Mouse (Mus musculus): ENCODE measurements around the gene Lmx1b. TPM values are rescaled to one million over a fixed set of nuclear protein-coding genes. Genes with fewer than 3 reads are reported as not detected.

The Lmx1b gene
- polyA plus RNA-seq (2016; fragmentation: Nextera tagmentation; extraction: Ambion mirVana) = 0.85 and 0.99 TPM in 2 replicates

- Histone ChIP-seq H3K4me3 (peak within 1 kb of the TSS; percentile 60), H3K36me3 (replicated peaks) (no peaks in the 10 kb centered on the region), H3K9me3 (no peaks in the 10 kb centered on the region), H3K27me3 (replicated peaks; ENCODE audit: low read depth, poor library complexity, severe bottlenecking) (peaks cover 100% of the 10 kb centered on the region), H3K27ac (replicated peaks) (peak within 1 kb of the TSS; percentile 63), H3K4me1 (peaks cover 67% of the 10 kb centered on the region)
- DNase-seq (ENCODE audit: low spot score) = peak; percentile 53
- WGBS = under 1% methylated on average over 53 of the region's 53 CpGs
These were observed at the start of gene Lmx1b for GRCm38 (mm10) chr2:33640171-33640721. Gene Lmx1b (minus strand): TSS chr2:33640511.

GRCm38 (mm10) chr2:33689880-33690462 lies 49.7 kb upstream of the Lmx1b start:
- 0 out of 2 replicates have a peak, but pooled peaks cover 5% of the 10 kb centered on the region for H3K9me3 ChIP-seq
- no peak overlapping the region; the same call in 1 of the 2 replicates for H3K27ac ChIP-seq (replicated peaks)
- peak; percentile 78 for DNase-seq (ENCODE audit: low spot score)
- 32% methylated on average over 9 of the region's 9 CpGs for WGBS
- H3K4me3 ChIP-seq = no peak overlapping the region
- no peaks in the 10 kb centered on the region for H3K36me3 ChIP-seq (replicated peaks)
- H3K27me3 ChIP-seq (replicated peaks; ENCODE audit: low read depth, poor library complexity, severe bottlenecking) = peaks cover 38% of the 10 kb centered on the region
- H3K4me1 ChIP-seq = peaks cover 10% of the 10 kb centered on the region

- Histone ChIP-seq H3K4me1 (peaks cover 10% of the 10 kb centered on the region), H3K36me3 (replicated peaks) (no peaks in the 10 kb centered on the region), H3K9me3 (0 out of 2 replicates have a peak, but pooled peaks cover 5% of the 10 kb centered on the region), H3K27me3 (replicated peaks; ENCODE audit: low read depth, poor library complexity, severe bottlenecking) (peaks cover 41% of the 10 kb centered on the region), H3K4me3 (no peak overlapping the region), H3K27ac (replicated peaks) (no peak overlapping the region)
- DNase-seq (ENCODE audit: low spot score) = no peak
- 53% methylated on average over 23 of the region's 23 CpGs for WGBS
These were observed 49.0 kb upstream of the Lmx1b start for GRCm38 (mm10) chr2:33689155-33689879.

- 66% methylated on average over 4 of the region's 4 CpGs for WGBS
- Histone ChIP-seq H3K27me3 (replicated peaks; ENCODE audit: low read depth, poor library complexity, severe bottlenecking) (peaks cover 48% of the 10 kb centered on the region), H3K27ac (replicated peaks) (0 out of 2 replicates have a peak overlapping the region, but pooled peaks have one; percentile 54)
These were observed 43.3 kb upstream of the Lmx1b start for GRCm38 (mm10) chr2:33683594-33683993.

GRCm38 (mm10) chr2:33683095-33683494 lies 42.8 kb upstream of the Lmx1b start:
- peak overlapping the region; percentile 49; the same call in 1 of the 2 replicates for H3K27ac ChIP-seq (replicated peaks)
- peaks cover 13% of the 10 kb centered on the region; the same call in 1 of the 2 replicates for H3K4me1 ChIP-seq
- H3K27me3 ChIP-seq (replicated peaks; ENCODE audit: low read depth, poor library complexity, severe bottlenecking) = peaks cover 44% of the 10 kb centered on the region
- H3K36me3 ChIP-seq (replicated peaks) = no peaks in the 10 kb centered on the region
- 50% methylated on average over 6 of the region's 6 CpGs for WGBS
- H3K4me3 ChIP-seq = no peak overlapping the region
- 0 out of 2 replicates have a peak, but pooled peaks cover 5% of the 10 kb centered on the region for H3K9me3 ChIP-seq
- DNase-seq (ENCODE audit: low spot score) = no peak

More at GRCm38 (mm10) chr2:33683594-33683993, 43.3 kb upstream of the Lmx1b start:
- peaks cover 13% of the 10 kb centered on the region; the same call in 1 of the 2 replicates for H3K4me1 ChIP-seq
- no peak overlapping the region for H3K4me3 ChIP-seq
- H3K9me3 ChIP-seq = 0 out of 2 replicates have a peak, but pooled peaks cover 5% of the 10 kb centered on the region
- DNase-seq (ENCODE audit: low spot score) = no peak
- H3K36me3 ChIP-seq (replicated peaks) = no peaks in the 10 kb centered on the region

GRCm38 (mm10) chr2:33682219-33682618 lies 41.9 kb upstream of the Lmx1b start:
- DNase-seq (ENCODE audit: low spot score) = peak; percentile 79
- Histone ChIP-seq H3K9me3 (0 out of 2 replicates have a peak, but pooled peaks cover 2% of the 10 kb centered on the region), H3K4me1 (peaks cover 22% of the 10 kb centered on the region), H3K27me3 (replicated peaks; ENCODE audit: low read depth, poor library complexity, severe bottlenecking) (peaks cover 40% of the 10 kb centered on the region), H3K36me3 (replicated peaks) (no peaks in the 10 kb centered on the region), H3K27ac (replicated peaks) (no peak overlapping the region), H3K4me3 (no peak overlapping the region)
- 10% methylated on average over 4 of the region's 4 CpGs for WGBS

- DNase-seq (ENCODE audit: low spot score) = no peak
- Histone ChIP-seq H3K27me3 (replicated peaks; ENCODE audit: low read depth, poor library complexity, severe bottlenecking) (peaks cover 52% of the 10 kb centered on the region), H3K4me3 (no peak overlapping the region), H3K36me3 (replicated peaks) (no peaks in the 10 kb centered on the region), H3K9me3 (no peaks in the 10 kb centered on the region), H3K4me1 (peaks cover 28% of the 10 kb centered on the region), H3K27ac (replicated peaks) (peak overlapping the region; percentile 12; the same call in 1 of the 2 replicates)
- WGBS = 75% methylated on average over 12 of the region's 12 CpGs
These were observed 38.8 kb upstream of the Lmx1b start for GRCm38 (mm10) chr2:33678950-33679654.

- Histone ChIP-seq H3K9me3 (no peaks in the 10 kb centered on the region), H3K27ac (replicated peaks) (no peak overlapping the region), H3K4me1 (peaks cover 26% of the 10 kb centered on the region), H3K4me3 (no peak overlapping the region), H3K27me3 (replicated peaks; ENCODE audit: low read depth, poor library complexity, severe bottlenecking) (peaks cover 44% of the 10 kb centered on the region), H3K36me3 (replicated peaks) (no peaks in the 10 kb centered on the region)
- 78% methylated on average over 10 of the region's 10 CpGs for WGBS
- no peak for DNase-seq (ENCODE audit: low spot score)
These were observed 32.6 kb upstream of the Lmx1b start for GRCm38 (mm10) chr2:33672701-33673472.

GRCm38 (mm10) chr2:33668741-33669140 lies 28.4 kb upstream of the Lmx1b start:
- no peaks in the 10 kb centered on the region for H3K36me3 ChIP-seq (replicated peaks)
- H3K27ac ChIP-seq (replicated peaks) = no peak overlapping the region
- no peaks in the 10 kb centered on the region for H3K9me3 ChIP-seq
- no peak for DNase-seq (ENCODE audit: low spot score)
- peaks cover 45% of the 10 kb centered on the region for H3K4me1 ChIP-seq
- H3K4me3 ChIP-seq = no peak overlapping the region
- peaks cover 46% of the 10 kb centered on the region for H3K27me3 ChIP-seq (replicated peaks; ENCODE audit: low read depth, poor library complexity, severe bottlenecking)
- 62% methylated on average over 6 of the region's 6 CpGs for WGBS

- no peak overlapping the region for H3K4me3 ChIP-seq
- DNase-seq (ENCODE audit: low spot score) = peak; percentile 52
- H3K27ac ChIP-seq (replicated peaks) = 0 out of 2 replicates have a peak overlapping the region, but pooled peaks have one; percentile 26
- no peaks in the 10 kb centered on the region for H3K9me3 ChIP-seq
- peaks cover 36% of the 10 kb centered on the region for H3K27me3 ChIP-seq (replicated peaks; ENCODE audit: low read depth, poor library complexity, severe bottlenecking)
- H3K4me1 ChIP-seq = peaks cover 45% of the 10 kb centered on the region
- no peaks in the 10 kb centered on the region for H3K36me3 ChIP-seq (replicated peaks)
- WGBS = 26% methylated on average over 11 of the region's 11 CpGs
These were observed 26.2 kb upstream of the Lmx1b start for GRCm38 (mm10) chr2:33666388-33666945.

- peaks cover 45% of the 10 kb centered on the region for H3K4me1 ChIP-seq
- no peak overlapping the region for H3K4me3 ChIP-seq
- 20% methylated on average over 13 of the region's 13 CpGs for WGBS
- H3K9me3 ChIP-seq = no peaks in the 10 kb centered on the region
- no peaks in the 10 kb centered on the region for H3K36me3 ChIP-seq (replicated peaks)
- DNase-seq (ENCODE audit: low spot score) = peak; percentile 78
- H3K27ac ChIP-seq (replicated peaks) = peak overlapping the region; percentile 36
- peaks cover 43% of the 10 kb centered on the region for H3K27me3 ChIP-seq (replicated peaks; ENCODE audit: low read depth, poor library complexity, severe bottlenecking)
These were observed 25.2 kb upstream of the Lmx1b start for GRCm38 (mm10) chr2:33665363-33666058.

All from embryonic facial prominence, embryonic 10.5 days (tissue).